Mouse (Mus musculus) retina, postnatal 1 day (tissue): ENCODE results near the gene Trpm3.

ENCODE experiments used
- DNase-seq: peaks from one replicate; pipeline ENCODE4 v3.0.0-alpha.2; 2012

Trpm3 gene

DNA sequence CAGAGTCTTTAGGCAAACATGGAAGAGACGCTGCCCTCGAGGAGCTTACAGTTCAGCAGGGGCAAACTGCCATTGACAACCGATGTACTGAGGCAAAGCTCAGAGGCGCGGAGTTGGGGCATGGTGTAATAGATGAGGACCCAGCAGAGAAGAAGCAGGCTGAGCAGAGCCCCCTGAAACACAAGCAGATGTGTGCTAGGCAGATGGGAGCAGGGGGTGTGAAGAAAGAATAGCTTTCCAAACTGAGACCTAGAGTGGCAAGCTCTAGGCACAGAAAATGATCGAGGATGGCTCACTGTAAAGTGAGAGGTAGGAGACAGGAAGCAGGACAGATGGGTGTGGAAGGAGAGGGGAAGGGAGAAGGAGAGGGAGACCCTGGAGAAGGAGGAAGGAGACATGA, 792.2 kb downstream of the Trpm3 start:
- no peak for DNase-seq

DNA sequence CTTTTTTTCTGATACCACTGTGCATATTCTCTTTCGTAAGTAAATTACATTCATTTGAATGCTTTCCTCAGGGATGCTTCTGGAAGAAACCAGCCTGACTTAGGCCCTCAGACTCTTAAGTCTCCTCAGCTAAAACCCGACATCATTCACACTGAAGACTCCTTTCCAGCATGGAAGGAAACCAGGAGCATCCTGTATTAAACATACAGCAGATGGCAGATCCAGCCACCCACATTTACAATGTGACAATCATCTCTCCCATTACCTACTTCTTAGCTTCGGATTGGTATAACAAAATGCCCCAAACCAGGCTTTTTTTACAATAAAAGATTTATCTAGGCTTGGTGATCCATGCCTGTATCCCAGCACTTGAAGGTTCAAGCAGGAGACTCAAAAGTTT, 796.2 kb downstream of the Trpm3 start:
- no peak for DNase-seq

DNA sequence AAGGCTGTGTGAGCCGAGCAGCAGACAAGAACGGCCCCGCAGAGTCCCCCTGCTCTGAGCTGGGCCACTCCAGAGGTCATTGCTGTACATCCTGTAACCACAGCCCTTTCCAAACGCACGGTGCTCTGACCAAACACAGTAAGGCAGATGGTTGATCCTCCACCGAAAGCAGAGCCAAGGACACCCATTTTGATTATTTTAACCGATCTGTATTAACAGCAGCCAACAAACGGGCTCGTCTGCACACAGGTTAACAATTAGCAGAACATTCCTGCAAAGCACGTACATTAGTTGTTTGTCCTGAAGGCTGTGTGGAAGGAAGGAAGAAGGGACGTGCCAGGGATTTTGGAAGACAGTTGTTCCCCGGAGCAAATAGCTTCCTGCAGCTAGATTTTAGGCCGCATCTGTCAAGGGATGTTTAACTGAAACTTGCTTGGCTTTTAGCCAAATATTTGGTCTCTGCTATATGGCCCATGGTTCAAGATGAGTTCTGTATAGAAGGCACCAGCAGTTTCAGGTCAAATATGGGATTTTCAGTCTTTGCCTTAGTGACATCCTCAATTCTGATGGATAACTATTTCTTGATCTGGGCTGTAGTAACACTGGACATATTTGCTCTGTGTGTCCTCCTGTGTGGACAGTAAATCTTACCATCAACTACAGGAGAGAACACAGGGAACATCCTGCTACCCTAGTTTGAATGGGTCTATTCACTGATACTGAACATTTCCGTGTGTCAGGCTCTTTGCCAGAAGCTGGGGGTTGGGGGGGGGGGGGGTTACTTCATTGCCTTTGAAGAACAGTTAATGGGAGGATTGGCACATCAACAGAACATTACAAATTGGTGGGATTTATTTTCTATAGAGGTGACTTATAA, 800.2 kb downstream of the Trpm3 start:
- DNase-seq: no peak

DNA sequence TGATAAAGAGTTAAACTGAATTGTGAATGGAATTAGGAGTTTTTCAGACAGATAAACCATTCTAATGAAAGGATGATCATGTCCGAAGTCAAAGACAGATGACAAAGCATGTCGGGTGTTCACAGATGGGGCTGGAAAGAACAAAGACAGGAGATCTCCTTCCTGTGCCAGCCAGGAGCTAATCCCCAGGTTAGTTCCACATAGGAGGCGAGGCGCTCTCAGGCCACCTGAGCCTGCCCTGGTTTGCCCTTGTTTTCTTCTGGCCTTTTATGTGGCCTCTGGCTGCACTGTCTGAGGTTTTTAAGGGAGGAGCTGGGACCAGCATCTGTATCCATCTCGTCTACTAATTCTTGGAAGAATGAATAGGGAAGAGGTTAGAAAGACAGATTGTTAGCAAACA, 801.0 kb downstream of the Trpm3 start:
- no peak for DNase-seq

DNA sequence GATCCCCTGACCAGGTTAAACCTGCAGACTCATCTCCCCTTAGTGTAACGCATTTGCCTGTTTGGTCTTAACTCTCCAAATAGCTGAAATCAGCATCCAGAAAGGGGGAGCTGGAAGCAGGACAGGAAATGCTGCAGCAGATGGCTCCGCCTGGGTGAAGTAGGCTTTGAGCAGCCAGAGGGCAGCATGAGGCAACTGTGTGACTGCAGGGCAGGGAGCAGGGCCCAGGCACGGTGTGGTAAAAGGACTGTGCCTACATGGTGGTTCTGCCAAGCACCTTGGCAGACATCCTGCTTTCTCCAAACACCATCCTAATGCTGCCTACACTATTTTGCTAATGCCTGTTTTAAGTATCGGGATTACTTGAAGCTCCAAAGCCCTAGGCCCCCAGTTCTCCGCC, 801.6 kb downstream of the Trpm3 start:
- no peak for DNase-seq

DNA sequence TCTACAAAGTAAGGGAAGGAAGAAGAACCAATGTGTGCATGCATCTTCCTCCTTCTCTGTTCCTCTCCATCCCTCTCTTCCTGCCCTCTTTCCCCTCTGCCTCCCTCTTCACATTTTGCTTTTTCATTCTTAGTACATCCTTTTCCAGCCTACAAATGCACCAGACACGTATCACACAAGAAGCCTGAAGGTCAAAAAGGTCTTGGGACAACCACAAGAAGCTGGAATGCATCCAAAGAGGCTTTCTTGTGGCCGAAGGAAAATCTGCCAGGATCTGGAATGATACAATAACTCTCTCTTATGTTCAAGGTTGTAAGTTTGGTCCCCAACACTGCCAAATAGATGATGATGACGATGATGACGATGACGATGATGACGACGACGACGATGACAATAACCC, 802.1 kb downstream of the Trpm3 start:
- no peak for DNase-seq

DNA sequence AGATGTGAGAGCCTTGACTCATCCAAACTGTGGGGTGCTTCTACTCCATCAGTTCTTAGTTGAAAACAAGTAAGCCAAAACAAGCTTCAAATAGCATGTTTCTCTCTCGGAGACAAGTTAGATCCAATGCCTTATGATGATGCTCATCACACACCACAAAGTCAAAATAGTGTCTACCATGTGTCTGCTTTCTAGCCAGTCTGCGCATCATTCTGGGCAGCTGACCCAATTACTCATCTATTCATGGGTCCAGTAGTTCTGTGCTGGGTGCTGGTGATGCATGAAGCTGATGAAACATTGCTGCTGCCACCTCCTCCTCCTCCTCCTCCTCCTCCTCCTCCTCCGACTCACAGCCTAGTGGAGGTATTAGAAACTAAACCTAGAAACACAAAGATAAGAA, 813.6 kb downstream of the Trpm3 start:
- DNase-seq: no peak

DNA sequence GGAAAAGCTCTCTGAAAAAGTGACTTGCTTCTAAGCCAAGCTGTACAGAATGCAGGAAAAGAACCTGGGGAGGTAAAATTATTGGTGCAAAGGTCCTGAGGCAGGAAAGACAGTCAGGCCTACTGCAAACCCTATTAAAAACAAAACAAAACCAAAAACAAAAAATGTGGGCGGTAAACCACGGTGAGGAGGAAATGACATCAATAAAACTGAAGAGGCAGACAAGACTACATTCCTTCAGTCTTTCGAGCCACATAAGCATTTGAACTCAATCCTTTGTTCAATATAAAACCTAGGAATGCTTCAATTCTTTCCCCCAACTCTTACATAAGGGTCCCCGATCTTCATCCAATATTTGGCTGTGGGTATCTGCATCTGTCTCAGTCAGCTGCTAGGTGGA, 814.3 kb downstream of the Trpm3 start:
- DNase-seq: no peak

DNA sequence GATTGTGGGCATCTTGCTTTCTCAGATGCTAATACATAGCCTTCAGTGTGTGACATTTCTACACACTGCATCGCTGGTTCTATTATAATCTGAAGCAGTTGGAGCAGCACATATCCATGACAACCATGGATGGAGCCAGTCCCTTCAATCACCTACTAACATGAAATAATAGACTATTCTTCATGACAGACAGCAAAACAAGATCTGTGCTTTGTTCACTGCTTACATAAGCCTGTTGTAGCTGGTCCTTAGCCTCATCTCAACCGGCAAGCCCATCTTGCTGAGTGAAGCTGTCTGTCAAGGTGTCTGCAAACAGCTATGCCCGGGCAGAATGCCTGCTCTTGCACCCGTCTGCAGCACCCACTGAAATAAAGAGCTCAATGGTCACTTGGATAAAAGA, 819.6 kb downstream of the Trpm3 start:
- DNase-seq: no peak

DNA sequence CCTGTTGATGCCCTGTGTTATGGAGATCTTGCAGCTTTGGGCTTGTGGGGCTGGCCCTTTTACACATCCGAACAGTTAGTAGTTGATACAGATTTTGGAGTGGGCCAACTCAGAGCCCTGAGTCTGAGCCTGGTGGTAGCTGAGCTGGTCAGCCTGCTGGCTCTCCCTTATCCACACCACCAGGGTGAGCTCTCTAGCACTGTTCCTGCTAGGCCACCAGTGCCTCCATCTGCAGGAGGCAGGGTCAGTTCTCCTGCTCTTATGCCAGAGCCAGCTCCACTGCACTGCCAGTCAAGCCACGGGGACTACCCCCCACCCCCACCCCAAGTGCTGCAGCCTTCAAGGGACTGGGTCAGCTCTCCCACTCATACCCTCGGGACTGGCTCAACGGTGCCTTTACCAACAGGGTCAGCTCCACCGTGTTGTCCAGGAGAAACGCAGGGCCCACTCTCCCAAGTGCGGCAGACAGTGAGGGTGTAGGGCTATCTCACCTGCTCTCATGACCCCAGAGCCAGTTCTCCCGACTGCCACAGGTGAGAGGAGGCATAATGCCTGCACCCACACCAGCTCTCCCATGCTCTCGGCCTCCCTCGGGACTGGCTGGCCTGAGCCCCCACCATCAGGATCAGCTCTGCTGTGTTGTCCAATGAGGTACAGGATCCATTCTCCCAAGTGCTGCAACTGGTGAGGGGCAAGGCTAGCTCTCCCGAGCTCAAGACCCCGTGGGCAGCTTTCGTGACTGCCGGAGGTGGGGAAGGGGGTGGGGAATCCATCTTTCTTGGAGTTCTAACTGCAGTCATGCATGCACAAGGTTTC, 821.8 kb downstream of the Trpm3 start:
- DNase-seq: peak; percentile 15

DNA sequence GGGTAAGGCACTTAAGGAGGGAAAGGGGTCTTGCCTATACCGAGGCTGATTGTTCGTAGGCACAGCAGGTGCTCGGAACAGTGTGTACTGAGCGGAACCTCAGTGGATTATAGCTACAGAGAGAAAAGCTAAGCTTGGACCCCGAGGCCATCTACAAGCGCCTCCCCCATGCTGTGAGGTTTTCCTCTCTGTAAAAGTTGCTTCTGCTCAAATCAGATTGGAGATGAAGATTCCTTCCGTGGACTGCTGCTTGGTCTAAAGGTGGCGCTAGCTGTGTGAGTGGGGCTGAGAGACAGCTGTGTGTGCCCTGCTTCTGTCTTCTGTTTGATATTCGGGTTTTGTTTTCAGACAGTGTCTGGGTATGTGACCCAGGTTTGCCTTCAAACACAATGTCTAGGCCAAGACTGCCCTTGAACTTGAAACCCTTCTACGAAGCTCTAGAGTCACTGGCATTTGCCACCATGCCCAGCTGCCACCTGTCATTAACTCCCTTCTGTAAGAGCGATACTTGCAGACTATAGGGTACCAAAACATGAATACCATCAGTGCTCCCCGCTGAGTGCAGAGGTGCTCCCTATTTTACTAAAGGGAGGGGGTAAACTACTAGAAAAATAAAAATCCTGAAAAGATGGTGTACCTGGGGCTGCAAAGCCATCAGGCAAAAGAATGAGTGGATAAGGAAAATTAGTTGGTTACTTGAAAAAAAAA, 823.3 kb downstream of the Trpm3 start:
- DNase-seq: peak; percentile 25

DNA sequence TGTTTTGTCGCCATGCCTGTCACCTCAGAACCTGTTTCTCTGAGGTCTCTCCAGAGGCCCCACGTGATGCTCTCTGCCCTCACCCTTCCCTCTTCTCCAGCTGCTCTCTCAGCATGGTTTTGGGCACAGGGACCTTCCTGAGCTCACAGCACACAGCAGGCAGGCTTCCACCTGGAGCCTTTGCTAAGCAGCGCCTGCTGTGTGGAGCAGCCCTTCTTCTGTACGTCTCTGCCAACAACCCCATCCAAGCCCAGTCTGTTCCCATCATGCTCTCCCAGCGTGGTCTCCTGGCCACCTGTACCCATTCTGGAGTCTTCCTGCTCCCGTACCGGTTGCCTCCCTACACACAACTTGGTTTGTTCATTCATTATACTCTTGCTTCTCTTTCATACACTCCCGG, 823.9 kb downstream of the Trpm3 start:
- no peak for DNase-seq

DNA sequence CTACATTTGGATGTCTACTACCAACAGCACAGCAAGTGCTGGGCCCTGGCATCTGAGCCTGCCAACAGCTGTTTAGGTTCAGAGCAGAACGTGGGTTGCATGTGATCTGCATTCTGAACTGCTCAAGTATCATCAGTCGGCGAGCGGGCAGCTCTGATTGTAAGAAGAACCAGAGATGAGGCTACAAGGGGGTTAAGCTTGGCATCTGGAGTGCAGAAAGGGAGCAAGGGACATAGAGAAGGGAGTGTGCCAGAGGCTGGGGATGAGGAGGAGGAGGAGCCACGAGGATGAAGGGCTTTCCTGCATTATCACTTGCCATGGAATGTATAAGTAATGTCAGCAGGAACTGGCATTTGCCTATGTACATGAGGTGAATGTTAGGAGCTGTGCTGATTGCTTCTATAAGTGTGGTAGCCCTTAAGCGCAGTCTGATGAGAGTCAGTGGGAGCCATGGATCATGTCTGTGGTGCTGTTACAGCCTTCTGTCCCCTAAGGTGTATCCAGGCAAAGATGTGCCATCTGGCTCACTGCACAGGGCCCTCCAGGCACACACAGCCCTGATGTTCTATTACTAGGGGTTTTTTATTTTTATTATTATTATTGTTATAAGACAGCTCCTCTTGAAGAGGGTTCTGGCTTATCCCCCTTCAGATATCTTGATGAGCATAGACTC, 825.0 kb downstream of the Trpm3 start:
- no peak for DNase-seq

DNA sequence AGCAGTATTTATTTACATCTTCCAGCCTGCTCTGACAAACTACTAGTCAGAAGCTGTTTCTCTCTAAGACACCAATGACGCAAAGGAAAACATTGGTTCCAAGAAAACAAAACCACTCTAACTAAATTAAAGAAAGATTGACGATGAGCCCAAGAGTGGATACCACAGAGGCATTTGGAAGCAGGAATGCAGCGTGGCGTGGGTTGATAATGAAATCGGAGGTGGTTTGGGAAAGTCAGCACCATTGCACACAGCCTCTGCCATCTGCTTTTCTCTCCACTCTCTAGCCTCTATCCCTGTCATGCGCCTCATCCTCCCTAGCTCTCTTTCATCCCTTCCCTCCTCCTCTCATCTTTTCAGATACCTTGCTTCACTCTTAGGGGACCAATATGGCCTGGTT, 826.6 kb downstream of the Trpm3 start:
- DNase-seq: no peak

DNA sequence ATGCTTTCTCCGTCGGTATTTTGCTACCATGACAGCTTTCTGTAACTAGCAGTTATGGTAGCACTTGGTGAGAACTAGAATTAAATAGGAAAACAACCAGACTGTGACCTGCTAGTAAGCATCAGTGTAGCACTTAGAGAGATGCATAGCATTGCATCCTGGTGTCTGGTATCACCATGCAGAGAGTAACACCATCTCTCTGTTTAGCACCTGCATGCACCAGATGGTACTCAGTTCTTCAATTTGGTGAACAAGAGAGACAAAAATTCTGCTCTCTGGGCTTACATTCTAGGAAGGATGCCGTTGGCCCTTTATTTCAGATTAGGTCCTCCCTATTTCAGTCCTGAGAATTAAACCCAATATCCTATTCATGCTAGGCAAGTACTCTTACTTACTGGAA, 834.4 kb downstream of the Trpm3 start:
- no peak for DNase-seq

DNA sequence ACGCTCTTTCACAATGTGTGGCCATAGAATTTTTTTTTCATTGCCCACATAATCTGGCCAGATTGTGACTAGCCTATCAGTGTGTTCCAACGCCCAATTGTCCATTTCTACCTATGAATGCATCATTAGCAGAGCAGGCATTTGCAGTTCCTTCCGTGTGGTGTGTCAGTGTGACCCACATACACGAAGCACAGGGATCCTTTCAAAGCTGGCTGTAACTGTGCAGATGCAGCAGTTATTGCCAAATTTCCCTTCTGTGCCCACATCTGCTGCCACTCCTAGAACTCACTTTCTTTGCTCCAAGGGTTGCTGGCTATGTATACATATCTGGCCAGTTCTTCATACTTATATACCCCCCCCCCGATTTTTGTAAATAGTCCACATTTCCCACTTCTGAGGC, 834.9 kb downstream of the Trpm3 start:
- no peak for DNase-seq

DNA sequence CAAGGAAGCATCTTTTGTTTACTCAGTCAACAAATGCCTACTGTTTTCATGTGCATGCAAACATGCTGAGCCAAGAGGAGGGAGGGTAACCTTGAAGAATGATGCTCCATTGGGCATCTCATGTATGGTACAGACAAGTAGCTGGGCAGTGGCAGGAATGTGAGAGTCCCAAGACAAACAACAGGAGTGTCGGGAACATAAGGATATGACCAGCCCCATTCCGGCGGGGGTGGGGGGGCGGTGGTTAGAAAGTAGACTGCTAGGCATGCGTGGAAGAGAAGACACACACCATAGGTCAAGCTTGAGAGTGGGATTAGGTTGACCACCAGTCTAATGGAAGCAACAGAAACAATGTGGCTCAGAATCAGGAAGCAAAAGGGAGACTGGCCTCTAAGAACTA, 837.0 kb downstream of the Trpm3 start:
- DNase-seq: no peak

DNA sequence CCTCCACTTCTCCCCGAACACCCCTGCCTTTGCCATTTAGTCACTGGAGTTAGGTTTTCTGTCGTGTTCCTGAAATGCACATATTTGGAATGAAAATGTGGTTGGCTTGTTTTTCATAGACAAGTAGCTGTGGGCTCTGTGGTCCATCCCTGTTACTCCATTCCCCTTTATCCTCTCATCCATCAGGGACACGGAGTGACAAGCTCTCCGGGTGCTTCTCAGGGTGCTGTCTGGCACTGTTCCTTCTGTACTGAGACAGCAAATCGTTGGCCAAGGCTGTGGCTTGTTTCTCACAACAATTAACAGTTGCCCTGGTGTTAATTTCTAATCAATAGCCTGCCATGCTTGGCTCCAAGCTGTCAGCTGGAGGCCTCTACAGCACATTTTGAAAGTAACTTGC, 838.7 kb downstream of the Trpm3 start:
- DNase-seq: no peak

DNA sequence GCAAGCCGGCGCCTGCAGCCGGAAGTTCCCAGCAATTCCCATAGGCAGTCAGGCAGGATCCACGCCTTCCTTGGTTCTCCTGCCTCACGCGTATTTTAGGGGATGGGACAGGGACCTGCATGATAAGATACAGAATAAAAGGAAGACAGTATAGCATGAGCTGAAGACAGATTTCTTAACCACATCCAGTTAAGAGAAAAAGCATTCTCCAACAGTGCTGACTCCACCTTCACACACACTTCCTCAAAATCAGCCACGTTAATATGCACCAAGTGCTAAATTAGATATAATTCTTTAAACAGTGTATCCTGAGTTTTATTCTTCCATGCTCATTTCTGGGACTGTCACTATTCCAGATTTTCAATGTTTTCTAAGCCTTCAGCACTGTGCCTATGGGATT, 839.9 kb downstream of the Trpm3 start:
- no peak for DNase-seq

DNA sequence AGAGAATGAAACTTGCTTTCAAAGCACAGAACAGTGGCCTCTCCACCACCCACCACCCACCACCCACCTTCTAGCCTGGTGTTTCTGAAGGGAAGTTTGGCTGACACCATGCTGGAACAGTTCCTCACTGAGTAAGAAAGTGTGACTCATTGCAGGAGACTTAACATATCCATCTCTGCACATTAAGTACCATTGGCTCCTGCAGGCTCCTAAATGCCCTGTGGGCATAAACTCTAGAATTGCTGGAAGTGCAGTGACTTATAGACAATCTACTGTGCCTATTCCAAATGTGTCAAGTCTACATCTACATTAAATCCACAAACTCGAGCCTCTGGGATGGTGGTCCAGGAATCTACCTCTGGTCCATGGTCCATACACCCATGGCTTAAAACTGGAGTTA, 840.3 kb downstream of the Trpm3 start:
- DNase-seq: no peak

DNA sequence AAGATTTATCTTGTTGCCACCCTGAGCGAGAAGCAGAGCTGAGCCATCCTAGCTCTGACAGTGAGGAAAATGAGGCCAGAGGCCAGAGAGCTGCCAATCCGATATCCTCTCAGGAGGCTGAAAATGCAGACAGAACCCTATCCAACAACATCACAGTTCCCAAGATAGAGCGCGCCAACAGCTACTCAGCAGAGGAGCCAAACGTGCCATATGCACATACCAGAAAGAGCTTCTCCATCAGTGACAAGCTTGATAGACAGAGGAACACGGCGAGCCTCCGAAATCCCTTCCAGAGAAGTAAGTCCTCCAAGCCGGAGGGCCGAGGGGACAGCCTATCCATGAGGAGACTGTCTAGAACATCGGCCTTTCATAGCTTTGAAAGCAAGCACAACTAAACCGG, 849.1 kb downstream of the Trpm3 start:
- no peak for DNase-seq

DNA sequence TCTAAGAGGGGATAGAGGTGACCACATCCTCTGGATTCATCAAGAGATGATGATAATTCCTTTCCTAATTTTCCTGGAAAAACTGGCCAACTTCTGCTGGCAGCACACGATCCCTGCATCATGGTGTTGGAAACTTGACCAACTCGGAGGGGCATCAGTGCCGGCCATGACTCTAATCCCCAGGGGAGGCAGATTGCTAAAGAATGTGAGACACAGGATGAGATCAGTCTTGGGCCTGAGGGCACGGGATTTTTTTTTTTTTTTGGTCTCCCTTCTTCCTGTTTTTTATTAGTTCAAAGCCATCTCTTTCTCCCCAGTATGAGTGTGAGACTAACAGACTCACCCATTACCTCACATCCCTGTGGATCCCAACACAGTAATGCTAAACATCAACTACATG, 855.1 kb downstream of the Trpm3 start:
- DNase-seq: no peak

DNA sequence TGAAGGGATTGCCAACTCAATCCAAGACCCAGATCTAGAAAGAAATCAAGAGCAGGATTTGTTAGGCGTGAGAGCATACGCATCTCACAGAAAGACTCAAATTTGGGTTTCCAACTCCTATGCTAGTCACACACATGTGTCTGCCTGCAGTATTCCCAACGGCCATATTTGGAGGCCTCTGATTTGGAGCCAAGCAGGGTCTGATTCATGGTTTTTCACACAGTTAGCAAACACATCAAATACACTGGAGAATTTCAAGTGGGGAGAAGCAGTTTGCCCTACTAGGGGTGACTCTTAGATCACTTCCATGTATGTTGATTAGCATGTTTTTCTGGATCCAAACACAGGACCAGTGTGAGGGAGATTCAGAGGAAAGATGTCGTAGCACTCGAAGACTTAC, 855.7 kb downstream of the Trpm3 start:
- no peak for DNase-seq
